Mouse (Mus musculus): ENCODE measurements around the gene Fez2. TPM values are rescaled to one million over a fixed set of nuclear protein-coding genes. Genes with fewer than 3 reads are reported as not detected.

The Fez2 gene
- polyA plus RNA-seq, 1 experiment: 7.1 TPM

DNA sequence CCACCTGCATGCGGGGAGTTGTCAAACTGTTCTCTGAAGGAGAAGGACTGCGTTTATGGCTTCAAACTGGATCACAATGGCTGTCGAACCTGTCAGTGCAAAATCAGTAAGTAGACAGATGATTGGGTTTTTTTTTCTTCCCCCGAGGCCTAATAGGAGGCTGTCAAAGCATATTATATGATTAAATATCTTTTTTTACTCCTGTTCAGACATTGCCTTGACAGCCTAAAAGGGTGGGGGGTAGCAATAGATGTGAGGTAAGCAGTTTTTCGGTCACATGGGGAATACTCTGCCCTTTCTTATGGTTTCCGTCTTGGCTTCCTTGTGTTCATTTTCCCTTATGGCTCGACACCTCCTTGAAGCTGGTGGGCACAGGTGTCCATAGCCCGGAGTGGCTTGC lies 82.7 kb downstream of the Fez2 start:
- Histone ChIP-seq H3K4me1 (ENCODE audit: control insufficient read depth, insufficient read depth, low read length) (no peaks in the 10 kb centered on the region), H3K36me3 (ENCODE audit: control insufficient read depth, insufficient read depth, low read length) (no peaks in the 10 kb centered on the region), H3K4me3 (ENCODE audit: control insufficient read depth, low read depth, low read length) (no peak overlapping the region), H3K27ac (ENCODE audit: control insufficient read depth, insufficient read depth, low read depth, low read length) (no peak overlapping the region), H3K27me3 (ENCODE audit: control insufficient read depth, insufficient read depth, low read length) (no peaks in the 10 kb centered on the region)
- TF ChIP-seq POLR2A (IDR thresholded peaks at IDR 0.05; ENCODE audit: control insufficient read depth, low read depth, low read length) (no peak), CTCF (IDR thresholded peaks at IDR 0.05; ENCODE audit: control insufficient read depth, insufficient read depth, insufficient replicate concordance, low read depth, low read length) (no peak)

DNA sequence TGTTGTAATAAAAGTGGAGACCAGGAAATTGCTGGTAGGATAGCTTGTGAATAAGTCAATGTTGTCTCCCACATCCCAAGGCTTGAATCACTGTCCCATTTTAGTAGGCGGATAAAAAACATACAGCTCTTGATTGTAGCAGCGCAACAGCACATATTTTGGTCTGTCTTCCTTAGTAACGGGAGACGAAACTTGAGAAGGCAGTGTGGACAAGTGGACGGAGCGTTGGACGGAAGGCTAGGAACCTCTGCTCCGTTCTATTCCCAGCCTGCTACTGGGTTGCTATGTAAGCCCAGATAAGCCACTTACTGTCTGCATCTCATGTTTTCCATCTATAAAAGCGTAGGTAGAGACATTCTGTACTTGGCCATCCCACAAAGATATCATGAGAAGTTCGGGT lies 84.7 kb downstream of the Fez2 start:
- no peak overlapping the region for H3K27ac ChIP-seq (ENCODE audit: control insufficient read depth, insufficient read depth, low read depth, low read length)
- H3K27me3 ChIP-seq (ENCODE audit: control insufficient read depth, insufficient read depth, low read length): no peaks in the 10 kb centered on the region
- no peaks in the 10 kb centered on the region for H3K36me3 ChIP-seq (ENCODE audit: control insufficient read depth, insufficient read depth, low read length)
- no peaks in the 10 kb centered on the region for H3K4me1 ChIP-seq (ENCODE audit: control insufficient read depth, insufficient read depth, low read length)
- no peak overlapping the region for H3K4me3 ChIP-seq (ENCODE audit: control insufficient read depth, low read depth, low read length)
- TF ChIP-seq CTCF (IDR thresholded peaks at IDR 0.05; ENCODE audit: control insufficient read depth, insufficient read depth, insufficient replicate concordance, low read depth, low read length) (no peak), POLR2A (IDR thresholded peaks at IDR 0.05; ENCODE audit: control insufficient read depth, low read depth, low read length) (no peak)

DNA sequence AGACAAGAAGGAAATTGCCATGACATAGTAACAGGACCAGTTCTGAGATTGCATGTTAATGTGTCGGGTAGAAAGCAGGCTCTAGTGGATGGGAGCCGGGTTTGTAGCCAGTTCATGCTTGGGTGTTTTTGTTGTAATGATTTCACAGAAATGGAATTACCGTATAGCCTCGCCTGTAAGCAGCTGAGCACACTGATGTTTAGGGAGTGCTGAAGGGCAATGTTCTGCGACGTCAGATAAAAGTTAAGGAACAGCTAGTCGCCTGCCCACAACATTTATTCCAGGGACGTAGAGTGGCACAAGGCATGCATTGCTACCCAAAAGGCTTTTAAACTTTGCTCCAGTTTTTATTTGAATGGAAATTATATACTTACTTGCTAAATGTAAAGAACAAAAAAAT lies 86.5 kb downstream of the Fez2 start:
- Histone ChIP-seq H3K36me3 (ENCODE audit: control insufficient read depth, insufficient read depth, low read length) (no peaks in the 10 kb centered on the region), H3K27ac (ENCODE audit: control insufficient read depth, insufficient read depth, low read depth, low read length) (no peak overlapping the region), H3K27me3 (ENCODE audit: control insufficient read depth, insufficient read depth, low read length) (no peaks in the 10 kb centered on the region), H3K4me3 (ENCODE audit: control insufficient read depth, low read depth, low read length) (no peak overlapping the region), H3K4me1 (ENCODE audit: control insufficient read depth, insufficient read depth, low read length) (no peaks in the 10 kb centered on the region)
- no peak for TF ChIP-seq CTCF (IDR thresholded peaks at IDR 0.05; ENCODE audit: control insufficient read depth, insufficient read depth, insufficient replicate concordance, low read depth, low read length)
- no peak for TF ChIP-seq POLR2A (IDR thresholded peaks at IDR 0.05; ENCODE audit: control insufficient read depth, low read depth, low read length)

DNA sequence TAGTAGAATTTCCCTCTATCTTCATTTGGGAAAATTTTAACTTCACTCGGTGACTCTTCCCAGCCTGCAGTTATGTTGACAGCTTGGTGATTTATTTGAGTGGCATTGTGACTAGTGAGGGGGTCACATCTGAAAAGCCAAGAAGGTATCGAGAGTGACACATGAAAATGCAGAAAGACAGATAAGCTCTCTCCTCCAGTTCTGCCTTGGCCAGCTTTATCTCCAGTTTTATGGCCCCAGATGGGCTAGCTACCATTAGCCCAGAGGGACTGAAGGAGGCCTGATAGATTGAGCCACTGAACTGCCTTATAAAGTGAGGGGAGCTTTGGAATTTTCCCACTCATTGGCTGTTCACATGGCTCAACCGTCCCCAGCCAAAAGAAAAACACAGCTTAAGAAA lies 89.7 kb downstream of the Fez2 start:
- TF ChIP-seq POLR2A (IDR thresholded peaks at IDR 0.05; ENCODE audit: control insufficient read depth, low read depth, low read length) (no peak), CTCF (IDR thresholded peaks at IDR 0.05; ENCODE audit: control insufficient read depth, insufficient read depth, insufficient replicate concordance, low read depth, low read length) (no peak)
- Histone ChIP-seq H3K36me3 (ENCODE audit: control insufficient read depth, insufficient read depth, low read length) (no peaks in the 10 kb centered on the region), H3K4me1 (ENCODE audit: control insufficient read depth, insufficient read depth, low read length) (no peaks in the 10 kb centered on the region), H3K27ac (ENCODE audit: control insufficient read depth, insufficient read depth, low read depth, low read length) (no peak overlapping the region), H3K27me3 (ENCODE audit: control insufficient read depth, insufficient read depth, low read length) (no peaks in the 10 kb centered on the region), H3K4me3 (ENCODE audit: control insufficient read depth, low read depth, low read length) (no peak overlapping the region)

DNA sequence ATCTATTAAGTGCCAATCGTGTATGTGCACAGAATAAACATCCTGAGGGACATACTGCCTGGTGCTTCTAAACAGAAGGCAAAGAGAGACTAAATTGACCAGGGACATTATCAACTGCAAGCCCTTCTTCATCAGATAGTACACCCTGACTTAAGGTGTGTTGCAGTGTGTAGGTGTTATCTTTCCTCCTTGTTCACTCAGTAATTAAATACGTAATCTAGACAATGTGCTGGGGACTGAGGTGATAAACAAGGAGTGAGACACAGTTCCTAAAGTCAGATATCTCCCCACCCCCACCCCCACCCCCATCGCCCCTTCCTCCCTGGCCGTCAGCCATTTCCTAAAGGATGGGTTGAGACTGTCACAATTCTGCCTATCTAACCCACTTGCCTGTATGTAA lies 90.8 kb downstream of the Fez2 start:
- H3K27ac ChIP-seq (ENCODE audit: control insufficient read depth, insufficient read depth, low read depth, low read length): no peak overlapping the region
- H3K36me3 ChIP-seq (ENCODE audit: control insufficient read depth, insufficient read depth, low read length): no peaks in the 10 kb centered on the region
- H3K4me1 ChIP-seq (ENCODE audit: control insufficient read depth, insufficient read depth, low read length): no peaks in the 10 kb centered on the region
- H3K27me3 ChIP-seq (ENCODE audit: control insufficient read depth, insufficient read depth, low read length): no peaks in the 10 kb centered on the region
- TF ChIP-seq POLR2A (IDR thresholded peaks at IDR 0.05; ENCODE audit: control insufficient read depth, low read depth, low read length): no peak
- no peak for TF ChIP-seq CTCF (IDR thresholded peaks at IDR 0.05; ENCODE audit: control insufficient read depth, insufficient read depth, insufficient replicate concordance, low read depth, low read length)
- no peak overlapping the region for H3K4me3 ChIP-seq (ENCODE audit: control insufficient read depth, low read depth, low read length)

DNA sequence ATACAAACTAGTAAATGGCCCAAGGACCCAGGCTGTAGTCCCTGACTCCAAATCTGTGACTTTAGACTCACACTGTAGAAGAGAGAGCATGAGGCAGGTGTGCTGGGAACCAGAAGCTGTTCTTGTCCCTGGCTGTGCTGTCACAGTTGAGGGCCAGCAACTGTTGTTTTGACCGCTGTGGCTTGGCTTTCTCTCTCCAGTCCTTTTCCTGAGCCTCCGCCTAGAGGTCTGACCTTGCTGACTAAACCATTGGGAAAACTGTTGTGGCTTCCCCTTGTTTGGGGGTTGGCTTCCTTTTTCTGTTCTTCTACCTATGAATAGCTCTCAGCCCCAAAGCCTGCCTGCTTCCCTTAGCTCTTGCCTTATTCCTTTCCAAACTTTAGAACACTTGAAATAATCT lies 91.6 kb downstream of the Fez2 start:
- H3K4me1 ChIP-seq (ENCODE audit: control insufficient read depth, insufficient read depth, low read length): no peaks in the 10 kb centered on the region
- no peaks in the 10 kb centered on the region for H3K27me3 ChIP-seq (ENCODE audit: control insufficient read depth, insufficient read depth, low read length)
- TF ChIP-seq CTCF (IDR thresholded peaks at IDR 0.05; ENCODE audit: control insufficient read depth, insufficient read depth, insufficient replicate concordance, low read depth, low read length) (no peak), POLR2A (IDR thresholded peaks at IDR 0.05; ENCODE audit: control insufficient read depth, low read depth, low read length) (no peak)
- H3K27ac ChIP-seq (ENCODE audit: control insufficient read depth, insufficient read depth, low read depth, low read length): no peak overlapping the region
- no peak overlapping the region for H3K4me3 ChIP-seq (ENCODE audit: control insufficient read depth, low read depth, low read length)
- H3K36me3 ChIP-seq (ENCODE audit: control insufficient read depth, insufficient read depth, low read length): no peaks in the 10 kb centered on the region

DNA sequence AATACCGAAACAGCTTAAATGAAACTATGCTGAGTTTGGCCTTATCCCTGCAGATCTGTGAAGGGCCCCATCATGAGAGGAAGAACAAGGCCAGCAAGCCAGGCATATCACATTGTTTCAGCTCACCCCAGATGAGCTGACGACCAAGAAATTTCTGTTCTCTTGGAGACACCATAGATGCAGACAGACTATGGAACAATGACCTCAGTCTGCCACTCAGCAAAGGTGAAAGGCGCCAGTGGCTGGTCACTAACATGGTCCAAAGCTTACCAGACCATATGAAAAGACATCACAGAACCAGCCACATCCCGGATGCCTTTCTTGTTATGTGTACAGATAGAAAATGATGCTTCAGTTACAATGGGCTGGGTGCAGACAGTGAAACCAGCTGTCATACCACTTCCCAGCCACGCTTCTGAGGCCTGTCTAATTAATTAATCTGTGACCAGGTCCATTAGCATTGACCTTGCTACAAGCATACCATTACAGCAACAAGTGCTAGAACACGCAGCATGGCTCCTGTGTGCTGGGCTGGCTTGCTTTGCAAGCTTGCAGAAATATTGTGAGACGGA lies 92.1 kb downstream of the Fez2 start:
- H3K27ac ChIP-seq (ENCODE audit: control insufficient read depth, insufficient read depth, low read depth, low read length): no peak overlapping the region

More for the DNA sequence above, 92.1 kb downstream of the Fez2 start:
- Histone ChIP-seq H3K4me3 (ENCODE audit: control insufficient read depth, low read depth, low read length) (no peak overlapping the region), H3K36me3 (ENCODE audit: control insufficient read depth, insufficient read depth, low read length) (no peaks in the 10 kb centered on the region), H3K27me3 (ENCODE audit: control insufficient read depth, insufficient read depth, low read length) (no peaks in the 10 kb centered on the region), H3K4me1 (ENCODE audit: control insufficient read depth, insufficient read depth, low read length) (no peaks in the 10 kb centered on the region)
- TF ChIP-seq CTCF (IDR thresholded peaks at IDR 0.05; ENCODE audit: control insufficient read depth, insufficient read depth, insufficient replicate concordance, low read depth, low read length) (no peak), POLR2A (IDR thresholded peaks at IDR 0.05; ENCODE audit: control insufficient read depth, low read depth, low read length) (no peak)
